Mouse (Mus musculus): Measurements from ENCODE around the gene Ramp2. TPM values are rescaled to one million over a fixed set of nuclear protein-coding genes. Genes with fewer than 3 reads are reported as not detected.

Ramp2 gene
- polyA plus RNA-seq, 1 experiment from 2014 or later, result 95.1 TPM

- Histone ChIP-seq H3K27ac (ENCODE audit: low read length) (no peak overlapping the region; the same call in 1 of the 2 replicates), H3K4me1 (ENCODE audit: control insufficient read depth, insufficient read depth, low read length) (peaks cover 23% of the 10 kb centered on the region), H3K9me3 (ENCODE audit: control insufficient read depth, low read length) (no peaks in the 10 kb centered on the region), H3K27me3 (replicated peaks; ENCODE audit: control insufficient read depth, insufficient read depth, low read length) (no peaks in the 10 kb centered on the region), H3K4me2 (ENCODE audit: low read depth, low read length) (no peak overlapping the region), H3K36me3 (ENCODE audit: control insufficient read depth, insufficient read depth, low read length) (no peaks in the 10 kb centered on the region), H3K4me3 (ENCODE audit: low read length) (no peak overlapping the region), H3K9ac (ENCODE audit: low read depth, low read length) (no peak overlapping the region)
- WGBS, result 70% methylated on average over 2 of the region's 2 CpGs
- ATAC-seq, result no peak
These were observed 5.2 kb downstream of the Ramp2 start for GRCm38 (mm10) chr11:101251031-101251430.

GRCm38 (mm10) chr11:101252941-101253340 lies 7.1 kb downstream of the Ramp2 start:
- peak overlapping the region; percentile 90 for H3K9ac ChIP-seq (ENCODE audit: low read depth, low read length)
- WGBS, result 5% methylated on average over 7 of the region's 7 CpGs
- ATAC-seq, result no peak

GRCm38 (mm10) chr11:101253613-101254389 lies 8.0 kb downstream of the Ramp2 start, which contains the start of gene Vps25:
Vps25 (plus strand) TSS chr11:101253707.
- ATAC-seq, result peak; percentile 83
- WGBS, result under 1% methylated on average over 40 of the region's 40 CpGs

More at GRCm38 (mm10) chr11:101252941-101253340, 7.1 kb downstream of the Ramp2 start:
- Histone ChIP-seq H3K9me3 (ENCODE audit: control insufficient read depth, low read length) (no peaks in the 10 kb centered on the region), H3K27me3 (replicated peaks; ENCODE audit: control insufficient read depth, insufficient read depth, low read length) (no peaks in the 10 kb centered on the region), H3K4me3 (ENCODE audit: low read length) (peak overlapping the region; percentile 86), H3K4me2 (ENCODE audit: low read depth, low read length) (peak overlapping the region; percentile 90), H3K27ac (ENCODE audit: low read length) (peak overlapping the region; percentile 89), H3K36me3 (ENCODE audit: control insufficient read depth, insufficient read depth, low read length) (no peaks in the 10 kb centered on the region), H3K4me1 (ENCODE audit: control insufficient read depth, insufficient read depth, low read length) (peaks cover 15% of the 10 kb centered on the region)

GRCm38 (mm10) chr11:101255826-101256775 lies 10.3 kb downstream of the Ramp2 start:
- Histone ChIP-seq H3K4me2 (ENCODE audit: low read depth, low read length) (no peak overlapping the region), H3K9ac (ENCODE audit: low read depth, low read length) (no peak overlapping the region), H3K9me3 (ENCODE audit: control insufficient read depth, low read length) (no peaks in the 10 kb centered on the region), H3K36me3 (ENCODE audit: control insufficient read depth, insufficient read depth, low read length) (no peaks in the 10 kb centered on the region), H3K27ac (ENCODE audit: low read length) (no peak overlapping the region), H3K27me3 (replicated peaks; ENCODE audit: control insufficient read depth, insufficient read depth, low read length) (no peaks in the 10 kb centered on the region), H3K4me1 (ENCODE audit: control insufficient read depth, insufficient read depth, low read length) (peaks cover 32% of the 10 kb centered on the region), H3K4me3 (ENCODE audit: low read length) (no peak overlapping the region)
- WGBS, result 89% methylated on average over 13 of the region's 13 CpGs
- ATAC-seq, result no peak

More at GRCm38 (mm10) chr11:101253613-101254389, 8.0 kb downstream of the Ramp2 start, which contains the start of gene Vps25:
- Histone ChIP-seq H3K4me1 (ENCODE audit: control insufficient read depth, insufficient read depth, low read length) (peaks cover 18% of the 10 kb centered on the region), H3K27me3 (replicated peaks; ENCODE audit: control insufficient read depth, insufficient read depth, low read length) (no peaks in the 10 kb centered on the region), H3K27ac (ENCODE audit: low read length) (peak within 1 kb of the TSS; percentile 89), H3K4me3 (ENCODE audit: low read length) (peak within 1 kb of the TSS; percentile 86), H3K4me2 (ENCODE audit: low read depth, low read length) (peak within 1 kb of the TSS; percentile 90), H3K36me3 (ENCODE audit: control insufficient read depth, insufficient read depth, low read length) (no peaks in the 10 kb centered on the region), H3K9ac (ENCODE audit: low read depth, low read length) (peak within 1 kb of the TSS; percentile 90), H3K9me3 (ENCODE audit: control insufficient read depth, low read length) (no peaks in the 10 kb centered on the region)

GRCm38 (mm10) chr11:101259261-101259712 lies 13.5 kb downstream of the Ramp2 start:
- Histone ChIP-seq H3K36me3 (ENCODE audit: control insufficient read depth, insufficient read depth, low read length) (no peaks in the 10 kb centered on the region), H3K4me3 (ENCODE audit: low read length) (peak overlapping the region; percentile 73), H3K27ac (ENCODE audit: low read length) (peak overlapping the region; percentile 83), H3K9me3 (ENCODE audit: control insufficient read depth, low read length) (no peaks in the 10 kb centered on the region), H3K27me3 (replicated peaks; ENCODE audit: control insufficient read depth, insufficient read depth, low read length) (peaks cover 9% of the 10 kb centered on the region; the same call in 1 of the 2 replicates), H3K4me1 (ENCODE audit: control insufficient read depth, insufficient read depth, low read length) (peaks cover 47% of the 10 kb centered on the region), H3K9ac (ENCODE audit: low read depth, low read length) (peak overlapping the region; percentile 86), H3K4me2 (ENCODE audit: low read depth, low read length) (peak overlapping the region; percentile 98)
- ATAC-seq, result peak; percentile 49
- 10% methylated on average over 6 of the region's 6 CpGs for WGBS

GRCm38 (mm10) chr11:101259948-101260825 lies 14.4 kb downstream of the Ramp2 start, which contains the start of gene Wnk4:
Wnk4 (plus strand) TSS chr11:101260567.
- H3K9ac ChIP-seq (ENCODE audit: low read depth, low read length), result peak within 1 kb of the TSS; percentile 86
- H3K27me3 ChIP-seq (replicated peaks; ENCODE audit: control insufficient read depth, insufficient read depth, low read length), result peaks cover 9% of the 10 kb centered on the region; the same call in 1 of the 2 replicates
- no peaks in the 10 kb centered on the region for H3K9me3 ChIP-seq (ENCODE audit: control insufficient read depth, low read length)
- peak within 1 kb of the TSS; percentile 83 for H3K27ac ChIP-seq (ENCODE audit: low read length)
- H3K36me3 ChIP-seq (ENCODE audit: control insufficient read depth, insufficient read depth, low read length), result no peaks in the 10 kb centered on the region
- peak within 1 kb of the TSS; percentile 98 for H3K4me2 ChIP-seq (ENCODE audit: low read depth, low read length)
- under 1% methylated on average over 40 of the region's 43 CpGs for WGBS
- peaks cover 47% of the 10 kb centered on the region for H3K4me1 ChIP-seq (ENCODE audit: control insufficient read depth, insufficient read depth, low read length)
- ATAC-seq, result peak; percentile 86
- H3K4me3 ChIP-seq (ENCODE audit: low read length), result peak within 1 kb of the TSS; percentile 73

GRCm38 (mm10) chr11:101260826-101261380 lies 15.1 kb downstream of the Ramp2 start:
- peaks cover 9% of the 10 kb centered on the region; the same call in 1 of the 2 replicates for H3K27me3 ChIP-seq (replicated peaks; ENCODE audit: control insufficient read depth, insufficient read depth, low read length)
- peak overlapping the region; percentile 86 for H3K9ac ChIP-seq (ENCODE audit: low read depth, low read length)
- no peaks in the 10 kb centered on the region for H3K9me3 ChIP-seq (ENCODE audit: control insufficient read depth, low read length)
- H3K4me3 ChIP-seq (ENCODE audit: low read length), result peak overlapping the region; percentile 73
- ATAC-seq, result no peak
- no peaks in the 10 kb centered on the region for H3K36me3 ChIP-seq (ENCODE audit: control insufficient read depth, insufficient read depth, low read length)
- peak overlapping the region; percentile 83 for H3K27ac ChIP-seq (ENCODE audit: low read length)
- H3K4me2 ChIP-seq (ENCODE audit: low read depth, low read length), result peak overlapping the region; percentile 98
- WGBS, result under 1% methylated on average over 30 of the region's 30 CpGs
- H3K4me1 ChIP-seq (ENCODE audit: control insufficient read depth, insufficient read depth, low read length), result peaks cover 49% of the 10 kb centered on the region

GRCm38 (mm10) chr11:101262272-101262967 lies 16.6 kb downstream of the Ramp2 start:
- no peaks in the 10 kb centered on the region for H3K36me3 ChIP-seq (ENCODE audit: control insufficient read depth, insufficient read depth, low read length)
- ATAC-seq, result no peak
- no peaks in the 10 kb centered on the region for H3K9me3 ChIP-seq (ENCODE audit: control insufficient read depth, low read length)
- no peak overlapping the region for H3K27ac ChIP-seq (ENCODE audit: low read length)
- H3K9ac ChIP-seq (ENCODE audit: low read depth, low read length), result peak overlapping the region; percentile 9
- peaks cover 49% of the 10 kb centered on the region for H3K4me1 ChIP-seq (ENCODE audit: control insufficient read depth, insufficient read depth, low read length)
- H3K4me2 ChIP-seq (ENCODE audit: low read depth, low read length), result peak overlapping the region; percentile 98
- 8% methylated on average over 24 of the region's 24 CpGs for WGBS
- H3K4me3 ChIP-seq (ENCODE audit: low read length), result peak overlapping the region; percentile 73
- H3K27me3 ChIP-seq (replicated peaks; ENCODE audit: control insufficient read depth, insufficient read depth, low read length), result peaks cover 9% of the 10 kb centered on the region; the same call in 1 of the 2 replicates

All from intestine, embryonic 16.5 days (tissue).